In genomic region chr15:25555852-25556251, GRCm38 (mm10) we compare ENCODE assay signal across 21 mouse cellular contexts.
"Had no signal": no experiment of that assay in that cellular context is flagged by ENCODE, and none has a peak within 500 bp of the region (broad histone marks: within the 10 kb centered on the region; RNA-seq: fewer than 3 reads in every experiment).

No protein-coding gene starts in this region.

- H3K27me3 ChIP-seq: limb, embryonic 12.5 days; limb, embryonic 15.5 days; midbrain, embryonic 12.5 days; midbrain, embryonic 15.5 days; neural tube, embryonic 12.5 days; neural tube, embryonic 15.5 days had no signal

- H3K27ac ChIP-seq: limb, embryonic 12.5 days; limb, embryonic 15.5 days; liver, embryonic 14.5 days; macrophage; midbrain, embryonic 12.5 days; midbrain, embryonic 15.5 days; neural tube, embryonic 12.5 days; neural tube, embryonic 15.5 days; stomach, postnatal 0 days had no signal

- H3K36me3 ChIP-seq: limb, embryonic 12.5 days; limb, embryonic 15.5 days; midbrain, embryonic 12.5 days; midbrain, embryonic 15.5 days; neural tube, embryonic 12.5 days; neural tube, embryonic 15.5 days had no signal

- H3K9me3 ChIP-seq: limb, embryonic 12.5 days; limb, embryonic 15.5 days; midbrain, embryonic 12.5 days; midbrain, embryonic 15.5 days; neural tube, embryonic 12.5 days; neural tube, embryonic 15.5 days had no signal

- H3K4me1 ChIP-seq: limb, embryonic 12.5 days; limb, embryonic 15.5 days; midbrain, embryonic 12.5 days; midbrain, embryonic 15.5 days; neural tube, embryonic 12.5 days; neural tube, embryonic 15.5 days had no signal

- H3K4me2 ChIP-seq: limb, embryonic 12.5 days; limb, embryonic 15.5 days; liver, embryonic 11.5 days; lung, embryonic 14.5 days; midbrain, embryonic 12.5 days; midbrain, embryonic 15.5 days; neural tube, embryonic 12.5 days; neural tube, embryonic 15.5 days had no signal

- DNase-seq: kidney, adult 18-20 months; kidney, adult 9 months; left cerebral cortex, postnatal 4 days; liver, postnatal 0 days; lung, embryonic 14.5 days; right cerebral cortex, adult 18-20 months; right cerebral cortex, postnatal 14 days; right cerebral cortex, postnatal 4 days; thymus, adult 2 months; thymus, postnatal 14 days; thymus, postnatal 4 days had no signal

- H3K9ac ChIP-seq: limb, embryonic 12.5 days; limb, embryonic 15.5 days; liver, embryonic 14.5 days; liver, postnatal 0 days; lung, embryonic 14.5 days; midbrain, embryonic 12.5 days; midbrain, embryonic 15.5 days; neural tube, embryonic 12.5 days; neural tube, embryonic 15.5 days had no signal

- ATAC-seq: liver, postnatal 0 days; midbrain, embryonic 15.5 days had no signal

- H3K4me3 ChIP-seq: limb, embryonic 12.5 days; limb, embryonic 15.5 days; midbrain, embryonic 12.5 days; midbrain, embryonic 15.5 days; neural tube, embryonic 12.5 days; neural tube, embryonic 15.5 days had no signal
